Mouse (Mus musculus): ENCODE results near the gene Arhgap35.

The Arhgap35 gene

DNA sequence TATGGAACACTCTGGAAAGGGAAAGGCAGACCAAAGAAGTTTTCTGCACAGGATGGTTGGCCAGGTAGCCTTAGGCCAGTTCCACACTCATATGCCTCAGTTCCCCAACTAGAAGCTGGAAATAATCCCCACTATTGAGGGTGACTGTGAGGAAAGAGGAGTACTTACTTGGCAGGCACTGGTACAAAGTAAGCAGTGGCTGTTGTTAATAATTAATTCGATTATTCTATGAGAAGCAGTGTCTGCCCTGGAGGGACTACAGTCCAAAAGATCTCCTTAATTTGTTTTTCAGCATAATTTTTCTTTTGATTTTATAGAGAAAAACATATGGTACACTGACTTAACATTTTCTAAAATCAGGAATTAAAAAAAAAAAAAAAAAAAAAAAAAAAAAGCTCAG, 10.7 kb downstream of the Arhgap35 start:
- no peak for DNase-seq (ENCODE audit: low spot score in 2 of 2)

DNA sequence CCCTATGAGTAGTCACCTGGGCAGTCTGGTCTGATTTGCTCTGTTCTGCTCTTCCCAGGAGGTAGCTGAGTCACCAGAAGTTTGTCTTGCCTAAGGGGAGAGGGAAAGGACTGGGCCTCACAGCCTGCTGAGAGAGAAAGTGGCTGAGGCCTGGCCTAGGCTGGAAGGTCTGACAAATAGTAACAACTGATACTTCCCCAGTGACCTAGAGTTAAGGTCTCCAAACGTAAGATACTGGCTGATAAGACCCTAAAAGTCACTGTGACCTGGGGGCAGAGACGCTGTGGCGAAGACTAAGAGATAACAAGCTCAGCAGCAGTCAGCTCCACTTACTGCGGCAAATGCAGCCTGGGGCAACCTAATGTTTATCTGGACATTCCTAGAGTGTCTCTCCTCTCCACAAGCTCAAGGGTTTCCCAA, 13.1 kb downstream of the Arhgap35 start:
- no peak for DNase-seq (ENCODE audit: low spot score in 2 of 2)

DNA sequence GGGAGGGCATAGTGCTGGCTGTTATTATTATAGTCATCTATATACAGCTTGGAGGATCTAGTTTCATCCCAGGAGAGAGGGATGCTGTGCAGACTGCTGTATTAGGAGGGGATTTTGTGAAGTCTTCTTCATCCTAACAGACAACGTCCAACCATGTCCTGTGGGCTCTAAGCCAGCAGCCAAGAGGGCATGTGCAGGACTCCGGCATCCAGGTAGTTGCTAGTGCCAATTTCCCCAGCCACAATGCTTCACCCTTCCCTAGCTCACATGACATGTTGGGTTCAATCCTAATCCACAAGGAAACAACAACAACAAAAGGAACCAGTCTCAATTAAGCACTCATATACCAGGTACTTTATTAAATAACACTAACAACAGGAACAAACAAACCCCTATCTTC, 15.8 kb downstream of the Arhgap35 start:
- no peak for DNase-seq (ENCODE audit: low spot score in 2 of 2)

DNA sequence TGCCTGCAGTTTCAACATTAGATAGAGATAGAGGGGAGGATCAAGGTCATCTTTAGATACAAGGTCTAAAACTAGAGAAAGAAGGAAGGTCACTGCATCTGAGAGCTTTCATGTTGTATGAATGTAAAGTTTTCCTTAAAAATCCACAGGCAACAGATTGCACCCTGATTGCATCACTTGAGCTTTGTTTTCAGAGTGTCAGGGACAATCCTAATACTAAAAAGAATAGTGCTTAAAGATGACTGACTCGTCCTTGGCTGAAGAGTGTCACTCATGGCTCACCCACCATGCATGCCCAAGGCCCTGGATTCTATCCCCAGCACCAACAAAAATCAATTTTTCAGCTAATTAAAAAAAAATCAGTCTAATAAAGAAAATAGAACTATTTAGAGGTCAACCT, 23.5 kb downstream of the Arhgap35 start:
- no peak for DNase-seq (ENCODE audit: low spot score in 2 of 2)

DNA sequence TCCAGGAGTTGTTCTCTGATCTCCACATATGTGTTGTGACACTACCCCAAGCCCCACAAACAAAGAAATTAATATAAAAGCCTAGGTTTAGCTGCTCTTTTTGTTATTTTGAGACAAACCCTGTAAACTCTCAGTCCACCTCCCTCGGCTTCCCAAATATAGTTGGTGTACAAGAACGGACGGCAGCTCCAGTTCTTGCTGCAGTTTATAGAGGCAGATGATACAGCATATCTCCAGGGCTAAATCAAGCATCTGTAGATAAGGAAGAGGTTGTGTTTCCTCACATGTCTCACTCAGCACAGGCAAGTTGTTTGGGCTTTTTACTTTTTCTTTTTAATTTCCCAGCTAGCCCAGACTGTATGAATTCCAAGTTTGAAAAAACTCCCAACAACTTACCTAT, 27.1 kb downstream of the Arhgap35 start:
- no peak for DNase-seq (ENCODE audit: low spot score in 2 of 2)

DNA sequence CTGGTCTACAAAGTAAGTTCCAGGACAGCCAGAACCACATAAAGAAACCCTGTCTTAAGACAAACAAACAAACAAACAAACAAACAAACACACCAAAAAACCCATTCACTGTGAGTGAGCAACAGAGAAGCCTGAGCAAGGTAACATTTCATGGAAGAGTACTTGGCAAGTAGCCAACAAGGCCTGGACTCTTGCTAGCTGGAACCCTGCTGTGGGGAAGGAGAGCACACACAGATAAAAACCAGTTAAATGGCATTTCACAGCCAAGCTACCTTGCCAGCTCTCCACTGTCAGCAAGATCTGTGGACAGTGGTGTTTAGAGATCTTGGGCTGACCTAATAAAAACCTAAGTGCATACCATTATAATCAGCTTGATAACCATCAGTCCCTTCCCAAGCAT, 30.4 kb downstream of the Arhgap35 start:
- no peak for DNase-seq (ENCODE audit: low spot score in 2 of 2)

DNA sequence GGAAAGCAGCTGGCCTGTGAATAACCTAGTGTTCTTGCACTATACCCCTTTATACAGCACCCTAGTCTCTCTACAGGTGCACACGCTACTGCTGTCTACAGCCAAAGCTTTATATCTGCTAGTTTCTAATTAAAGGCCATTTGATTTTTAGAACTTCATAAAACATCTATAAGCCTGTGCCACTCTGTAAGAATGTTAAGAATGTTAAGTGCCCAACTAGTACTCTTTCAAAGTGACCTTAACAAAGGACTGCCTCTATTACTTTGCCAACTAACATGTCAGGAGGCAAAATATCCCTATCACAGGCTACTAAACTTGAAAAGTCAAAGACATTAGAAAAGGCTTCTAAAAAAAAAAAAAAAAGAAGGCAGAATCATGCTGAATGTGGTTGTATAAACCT, 31.0 kb downstream of the Arhgap35 start:
- no peak for DNase-seq (ENCODE audit: low spot score in 2 of 2)

DNA sequence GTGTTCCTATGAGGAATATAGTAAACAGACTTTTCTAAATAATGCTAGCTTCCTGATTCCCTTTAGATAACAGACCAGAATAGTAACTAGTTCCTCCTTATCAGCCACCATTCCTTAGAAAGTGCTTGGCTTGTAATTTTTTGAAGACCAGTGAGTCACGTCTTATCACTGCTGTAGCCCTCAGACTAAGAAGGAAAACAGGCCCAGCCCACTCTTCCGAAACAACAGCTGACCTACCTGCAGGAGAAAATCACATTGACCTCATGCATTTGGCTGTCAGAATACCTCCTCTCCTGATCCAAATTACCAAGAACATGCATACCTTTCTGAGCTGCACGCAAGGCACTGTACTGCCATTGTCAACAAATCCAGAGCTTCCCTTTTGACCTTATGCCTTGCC, 32.5 kb downstream of the Arhgap35 start:
- DNase-seq (ENCODE audit: low spot score in 2 of 2), result no peak

DNA sequence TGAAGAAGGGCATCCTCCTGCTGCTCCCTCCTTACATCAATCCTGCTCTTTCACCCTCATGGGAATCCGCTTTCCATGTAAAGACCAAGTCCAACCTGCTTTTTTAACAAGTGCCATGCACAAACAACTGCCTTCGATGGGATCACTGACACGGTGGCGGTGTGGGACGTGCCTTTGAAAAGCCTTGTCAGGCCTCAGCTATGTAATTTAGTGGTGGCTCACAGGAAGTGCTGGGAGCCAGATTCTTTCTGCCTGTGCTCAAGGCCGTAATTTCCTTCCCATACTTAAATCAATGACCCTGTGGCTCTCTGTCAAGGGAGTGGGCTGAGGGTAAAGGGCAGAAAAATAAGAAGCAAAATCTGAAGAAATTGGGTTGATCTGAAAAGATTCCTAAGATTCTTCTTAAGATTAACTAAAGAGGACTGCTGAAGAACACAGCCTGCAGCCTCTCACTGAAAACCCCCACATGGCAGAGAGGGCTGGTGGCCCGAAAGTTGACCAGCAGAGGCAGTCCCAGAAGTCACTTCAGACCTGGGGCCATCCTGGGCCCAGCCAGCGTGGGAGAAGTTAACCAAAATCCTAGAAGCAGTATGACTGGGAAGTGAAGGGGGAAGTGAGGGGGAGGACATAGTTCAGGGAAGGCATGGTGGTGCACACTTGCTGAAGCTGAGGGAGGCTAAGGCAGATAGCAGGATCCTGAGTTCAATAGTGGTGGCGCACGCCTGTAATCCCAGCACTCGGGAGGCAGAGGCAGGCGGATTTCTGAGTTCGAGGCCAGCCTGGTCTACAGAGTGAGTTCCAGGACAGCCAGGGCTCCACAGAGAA, 33.3 kb downstream of the Arhgap35 start:
- no peak for DNase-seq (ENCODE audit: low spot score in 2 of 2)

DNA sequence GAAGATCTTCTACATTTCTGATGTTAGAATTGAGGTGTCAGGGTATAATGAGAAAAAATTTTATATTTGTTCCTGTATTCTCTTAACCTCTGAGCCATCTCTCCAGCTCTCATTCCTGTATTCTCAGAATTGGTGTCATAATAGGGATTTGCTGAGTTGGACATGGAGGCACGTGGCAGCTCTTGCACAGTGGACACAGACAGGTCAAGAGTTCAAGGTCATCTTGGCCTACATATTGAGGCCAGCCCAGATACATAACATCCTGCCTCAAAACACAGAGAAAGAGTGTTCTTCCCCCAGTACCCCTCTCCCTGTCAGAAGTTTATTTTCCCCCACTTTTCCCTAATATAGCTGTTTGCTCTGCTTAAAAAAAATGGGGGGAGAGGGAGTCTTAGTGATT, 38.1 kb downstream of the Arhgap35 start:
- DNase-seq (ENCODE audit: low spot score in 2 of 2), result no peak

DNA sequence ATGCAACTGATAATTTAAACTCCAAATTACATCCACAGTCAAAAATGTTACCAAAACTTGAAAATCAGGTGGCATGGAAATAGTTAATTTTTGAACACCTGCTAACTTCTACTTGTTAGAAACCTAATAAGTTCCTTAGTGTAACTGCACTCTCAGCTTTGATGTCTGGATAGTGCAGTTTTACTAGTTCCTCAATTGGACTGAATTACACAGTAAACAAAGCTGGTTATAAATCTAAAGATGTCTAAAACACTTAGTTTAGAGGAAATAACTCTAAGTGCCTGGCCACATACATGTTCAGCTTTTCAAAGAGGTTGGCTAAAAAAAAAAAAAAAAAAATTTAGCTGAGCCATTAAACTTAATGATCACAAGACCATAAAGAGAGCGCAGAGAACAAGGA, 43.6 kb downstream of the Arhgap35 start:
- DNase-seq (ENCODE audit: low spot score in 2 of 2), result no peak

DNA sequence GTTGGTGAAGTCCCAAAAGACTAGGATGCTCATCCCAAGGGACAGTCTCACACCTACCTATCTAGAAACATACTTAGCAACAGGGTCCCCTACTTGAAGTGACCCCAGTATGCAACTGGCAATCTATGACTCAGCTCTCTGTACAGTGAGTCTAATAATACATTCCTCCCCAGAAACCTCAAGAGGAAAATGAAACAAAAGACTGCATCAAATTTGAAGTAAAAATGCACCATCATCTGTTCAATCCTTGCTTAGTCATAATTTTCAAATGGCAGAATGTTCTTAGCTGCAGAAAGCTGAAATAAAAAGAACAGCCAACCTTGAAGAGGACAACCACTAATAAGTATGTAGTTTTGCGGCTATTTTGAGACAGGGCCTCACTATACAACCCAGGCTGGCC, 44.1 kb downstream of the Arhgap35 start:
- no peak for DNase-seq (ENCODE audit: low spot score in 2 of 2)

DNA sequence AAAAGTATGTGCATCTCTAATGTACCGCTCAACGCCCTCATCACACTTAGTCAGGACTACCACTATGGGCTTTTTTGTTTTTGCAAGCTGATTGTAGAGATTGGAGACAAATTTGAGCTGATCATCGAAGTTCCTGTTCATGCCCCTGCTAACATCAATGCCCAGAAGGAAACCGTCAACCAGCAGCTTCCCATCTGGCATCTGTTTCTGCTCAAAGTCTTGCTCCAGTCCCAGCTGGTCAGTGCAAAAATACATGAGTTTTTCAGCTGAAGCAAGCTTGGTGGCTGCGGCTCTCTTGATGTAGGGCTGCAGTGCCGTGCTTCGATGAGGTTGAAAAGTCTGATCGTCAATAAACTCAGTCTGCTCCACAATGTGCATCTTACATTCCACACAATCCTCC, 50.3 kb downstream of the Arhgap35 start:
- no peak for DNase-seq (ENCODE audit: low spot score in 2 of 2)

DNA sequence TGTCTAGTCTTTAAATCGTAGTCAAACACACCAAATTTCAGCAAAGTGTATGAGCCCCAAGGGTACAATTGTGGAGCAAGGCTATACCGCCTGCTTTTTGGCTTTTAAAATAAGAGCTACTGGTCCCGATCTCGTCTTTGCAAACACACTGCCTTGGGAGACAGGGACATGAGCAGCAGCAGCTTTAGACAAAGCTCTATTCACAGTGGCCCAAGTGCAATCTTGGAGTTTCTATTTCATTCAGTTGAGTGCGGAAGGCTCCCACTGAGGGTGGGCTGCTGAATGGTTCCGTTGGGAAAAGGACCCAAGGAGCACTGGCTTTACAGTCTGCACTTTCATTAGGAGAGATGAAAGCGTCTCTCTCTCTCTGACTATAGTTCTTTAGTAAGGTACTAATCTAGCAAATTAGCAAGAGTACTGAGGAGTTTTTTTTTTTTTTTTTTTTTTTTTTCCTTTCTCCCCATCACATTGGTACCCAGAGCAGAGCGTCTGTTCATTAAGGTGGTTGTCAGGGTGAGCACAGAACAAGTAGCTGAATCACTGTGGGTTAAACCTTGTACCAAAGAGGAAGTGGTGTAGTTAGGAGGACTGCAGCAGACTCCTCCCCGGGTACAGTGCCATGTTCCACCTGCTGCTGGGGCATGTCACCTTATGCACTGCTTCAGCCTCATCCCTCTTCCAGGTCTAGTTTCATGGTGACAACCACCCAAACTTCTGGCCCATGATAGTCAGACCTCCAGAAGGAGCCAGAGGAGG, 56.8 kb downstream of the Arhgap35 start:
- peak; percentile 44 to 58 for DNase-seq (ENCODE audit: low spot score in 2 of 2)

DNA sequence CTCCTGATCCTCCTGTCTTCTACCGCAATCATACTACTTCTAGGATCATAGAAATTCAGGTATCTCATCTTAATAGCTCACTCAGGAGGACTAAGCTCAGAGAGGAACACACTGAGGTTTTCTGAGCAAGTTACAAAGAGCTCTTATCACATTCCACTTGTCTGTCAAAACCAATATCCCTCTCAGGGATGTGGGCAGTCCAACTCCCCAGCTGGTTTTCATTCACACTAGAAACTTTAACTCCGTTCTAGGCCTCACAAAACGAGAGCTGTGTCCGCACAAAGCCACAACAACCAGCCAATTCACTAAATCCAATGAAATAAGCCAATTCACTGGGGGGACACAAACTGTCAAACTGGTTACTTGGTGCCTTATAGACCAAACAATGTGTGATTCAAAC, 57.5 kb downstream of the Arhgap35 start:
- peak in 1 of 2 experiments; percentile 44 for DNase-seq (ENCODE audit: low spot score in 2 of 2)

DNA sequence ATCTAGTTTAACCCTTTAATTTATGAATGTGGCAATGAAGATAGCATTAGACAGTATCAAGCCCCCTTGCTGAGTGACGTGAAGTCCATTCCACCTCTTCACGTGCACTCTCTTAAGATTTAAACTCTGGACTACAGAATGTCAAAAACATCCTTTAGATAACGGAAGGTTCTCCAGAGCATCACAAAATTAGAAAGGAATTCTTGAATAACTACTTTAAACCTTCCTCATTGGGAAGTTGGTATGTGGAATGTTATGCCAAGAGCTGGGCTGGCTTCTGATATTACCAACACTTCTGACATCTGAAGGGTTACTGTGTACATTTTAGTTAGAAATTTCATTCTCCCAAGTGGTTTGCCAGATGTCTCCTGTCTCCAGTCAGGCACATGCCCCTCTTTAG, 60.6 kb downstream of the Arhgap35 start:
- DNase-seq (ENCODE audit: low spot score in 2 of 2), result no peak

DNA sequence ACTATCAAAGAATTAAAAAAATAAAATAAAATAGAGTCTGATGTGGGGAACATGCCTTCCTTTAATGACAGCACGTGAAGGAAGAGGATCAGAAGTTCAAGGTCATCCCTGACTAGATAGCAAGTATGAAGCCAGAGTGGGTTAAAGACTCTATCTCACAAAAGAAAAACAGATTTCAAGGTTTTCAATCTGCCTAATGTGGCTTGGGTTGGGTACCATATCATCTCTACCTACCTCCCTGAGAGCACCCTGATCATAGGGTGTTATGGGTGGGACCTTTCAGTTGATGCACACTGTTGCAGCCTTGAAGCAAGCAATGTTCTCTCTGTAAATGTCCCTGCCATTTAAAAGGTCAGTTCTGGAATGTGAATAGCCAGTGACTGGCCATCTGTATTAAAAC, 63.2 kb downstream of the Arhgap35 start:
- DNase-seq (ENCODE audit: low spot score in 2 of 2), result no peak

DNA sequence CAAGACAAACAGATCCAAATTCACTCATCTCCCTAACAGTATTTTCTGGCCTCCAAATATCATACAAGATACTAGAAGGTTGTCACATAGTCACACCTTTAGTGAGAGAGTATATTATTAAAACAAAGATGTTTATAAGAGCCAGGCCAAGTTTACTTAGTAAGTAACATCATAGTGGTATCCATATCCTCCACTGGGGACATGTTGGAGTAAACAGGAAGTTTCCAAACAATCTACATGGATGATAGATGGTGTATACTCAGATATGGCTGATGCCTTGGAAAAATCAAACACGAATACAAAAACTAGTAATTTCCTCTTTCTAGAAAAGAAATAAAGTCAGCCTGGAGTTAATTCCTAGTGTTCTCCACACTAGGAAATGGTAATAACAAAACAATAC, 65.5 kb downstream of the Arhgap35 start:
- DNase-seq (ENCODE audit: low spot score in 2 of 2), result no peak

DNA sequence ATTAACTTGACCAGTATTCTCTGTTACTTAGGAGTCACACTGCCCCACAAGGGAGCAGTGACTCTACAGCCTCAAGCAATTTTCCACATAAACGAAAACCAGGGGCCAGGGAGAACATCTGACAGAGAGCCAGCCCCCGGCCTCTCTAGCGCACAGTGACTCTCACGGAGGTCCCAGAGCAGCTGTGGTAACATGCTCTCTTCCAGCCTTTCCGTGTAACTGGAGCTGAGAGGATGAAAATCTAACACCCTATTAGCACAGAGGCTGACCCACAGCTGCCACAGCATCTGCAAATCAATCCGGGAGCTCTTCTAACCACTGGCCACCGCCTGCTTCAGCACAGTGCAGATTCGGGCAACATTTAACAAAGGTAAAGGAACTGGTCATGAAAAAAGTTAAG, 70.0 kb downstream of the Arhgap35 start:
- no peak for DNase-seq (ENCODE audit: low spot score in 2 of 2)

DNA sequence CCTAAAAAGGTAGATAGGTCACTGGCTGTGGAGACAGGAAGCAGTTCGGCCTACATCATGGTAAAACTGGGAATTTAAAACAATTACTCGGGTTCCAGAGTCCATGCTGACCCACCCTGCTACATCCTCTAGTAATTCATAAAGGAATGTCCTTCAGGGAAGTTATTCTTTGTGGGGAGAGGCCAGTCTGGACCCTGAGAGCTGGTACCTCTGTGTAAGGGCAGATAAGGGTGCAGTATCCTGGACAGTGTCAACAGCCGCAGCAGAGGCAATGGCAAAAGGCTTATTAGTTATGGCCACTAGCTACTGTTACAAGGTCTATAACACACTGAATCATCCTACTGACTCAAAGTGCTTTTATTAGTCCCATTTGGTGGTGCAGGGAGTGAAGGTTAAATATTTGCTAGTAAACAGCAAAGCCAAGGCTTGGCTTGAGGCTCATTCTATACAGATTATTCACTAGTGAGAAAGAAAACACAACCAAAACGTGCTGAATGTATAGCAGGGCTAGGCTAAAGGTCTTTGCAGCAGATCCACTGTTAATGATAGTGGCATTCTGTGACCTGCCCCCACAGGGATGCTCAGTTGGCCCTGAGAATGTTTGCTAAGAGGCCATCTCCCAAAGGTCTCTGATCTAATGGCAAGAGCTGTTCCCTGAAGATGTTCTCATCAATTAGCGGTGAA, 77.4 kb downstream of the Arhgap35 start:
- DNase-seq (ENCODE audit: low spot score in 2 of 2), result no peak

DNA sequence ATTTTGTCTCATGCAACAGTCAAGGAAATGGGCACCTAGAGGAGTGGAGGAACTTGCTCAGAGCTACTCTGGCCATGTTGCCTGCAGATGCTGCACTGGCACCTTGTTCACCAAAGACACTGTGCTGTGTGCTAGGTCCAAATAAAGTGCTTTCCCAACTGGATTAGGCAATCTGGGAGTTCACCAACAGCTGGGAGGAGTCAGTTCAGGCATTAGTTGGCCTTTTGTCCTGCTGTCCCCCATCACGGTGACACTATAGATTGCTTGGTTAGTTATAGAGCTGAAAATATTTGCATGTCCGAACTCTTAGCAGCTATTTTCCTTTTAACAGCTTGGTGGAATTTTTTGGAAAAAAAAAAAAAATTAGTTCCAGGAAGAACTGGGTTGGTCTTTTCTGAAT, 88.8 kb downstream of the Arhgap35 start:
- DNase-seq (ENCODE audit: low spot score in 2 of 2), result no peak

DNA sequence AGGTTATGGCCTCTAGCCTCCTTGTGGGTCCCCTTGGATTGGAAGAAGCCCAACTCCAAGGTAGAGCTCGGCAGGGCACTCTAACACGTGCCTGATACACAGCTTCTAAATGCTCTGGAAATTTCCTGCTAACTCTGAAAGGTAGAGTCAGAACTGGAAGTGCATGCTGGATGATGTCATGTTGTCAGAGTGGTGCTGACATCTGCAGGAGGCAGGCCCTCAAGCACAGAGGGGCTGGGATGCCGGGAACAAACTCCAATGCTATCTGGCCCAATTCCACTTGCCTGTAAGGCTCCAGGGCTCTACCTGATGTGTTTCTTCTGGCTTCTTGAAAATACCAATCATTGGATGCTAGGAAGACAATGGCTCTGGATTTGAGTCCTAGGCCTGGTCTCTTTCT, 89.3 kb downstream of the Arhgap35 start:
- no peak for DNase-seq (ENCODE audit: low spot score in 2 of 2)

DNA sequence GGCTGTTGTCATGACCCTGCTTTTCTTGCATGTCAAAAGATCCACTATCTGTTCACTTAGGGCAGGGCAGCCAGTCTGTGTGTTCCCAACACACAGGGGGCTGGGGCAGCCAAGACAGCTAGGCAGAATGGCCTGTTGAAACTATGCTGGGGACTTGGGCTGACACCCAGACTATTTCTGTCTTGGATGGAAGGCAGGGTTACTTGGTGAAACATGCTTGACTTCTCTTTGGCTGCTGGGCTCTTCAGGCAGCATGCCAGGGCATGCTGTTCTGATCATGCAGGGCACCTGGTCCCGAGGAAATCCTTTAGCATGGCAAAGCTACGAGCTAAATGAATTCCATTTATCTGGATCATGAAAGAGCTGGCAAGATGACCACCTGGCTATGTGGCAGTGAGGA, 90.5 kb downstream of the Arhgap35 start:
- DNase-seq (ENCODE audit: low spot score in 2 of 2), result no peak
